Mouse (Mus musculus) G1E (cell line): Measurements from ENCODE around the gene Chrm1.

Experiments used
- CTCF ChIP-seq: IDR thresholded peaks from 2 replicates; pipeline ENCODE4 v1.5.1; 2012; ENCODE audit warnings: low read depth, low read length, inconsistent platforms, mixed read lengths
- GATA1 ChIP-seq: IDR thresholded peaks from 2 replicates; pipeline ENCODE4 v1.6.1; 2012; ENCODE audit warnings: borderline replicate concordance, low read length, inconsistent platforms, mixed read lengths

- no peak for TF ChIP-seq CTCF
- TF ChIP-seq GATA1, result no peak
Measured at GRCm38 (mm10) chr19:8664859-8665258, 1.3 kb downstream of the Chrm1 start.
